Mouse (Mus musculus) natural killer cell, adult 2 months (primary cell): Measurements from ENCODE around the gene Spaar.

Experiments
- DNase-seq, 2 experiments: peaks; one replicate each; pipeline ENCODE4 v3.0.0; 2022; ENCODE audit warnings: low spot score in 2 of 2

The Spaar gene

DNA sequence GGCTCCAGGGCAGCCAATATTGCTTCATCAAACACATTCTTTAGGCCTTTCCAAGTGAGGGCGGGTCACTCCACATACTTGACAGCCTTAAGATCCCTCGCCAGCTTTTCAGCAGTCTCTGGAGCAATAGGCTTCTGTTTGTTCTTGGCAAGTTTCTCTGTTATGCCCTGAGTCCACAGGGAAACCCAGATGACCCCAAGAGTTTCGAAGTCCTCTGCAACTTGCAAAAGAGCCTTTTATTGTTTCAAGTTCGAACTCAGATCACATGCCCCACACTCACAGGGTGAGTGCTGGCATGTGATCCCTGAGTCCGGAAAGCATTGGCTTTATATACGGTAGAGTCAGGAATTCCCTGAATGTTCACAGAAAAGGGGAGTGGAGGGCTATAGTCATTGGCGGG is 69.1 kb downstream of the Spaar start:
- no peak for DNase-seq
